Mouse (Mus musculus) lung, postnatal 0 days (tissue): ENCODE results near the gene Sec23b. TPM values are rescaled to one million over a fixed set of nuclear protein-coding genes. Genes with fewer than 3 reads are reported as not detected.
A peak's percentile ranks its signal among the peaks of the same experiment; 100 is the strongest.

ENCODE experiments used
- ATAC-seq: fragments of 200-750 bp; cut with Nextera tagmentation; 2 replicates; pipeline ENCODE4 v1.8.0; 2017; ENCODE audit warnings: moderate library complexity
- DNase-seq: peaks from one replicate; pipeline ENCODE4 v3.0.0-alpha.2; 2016; ENCODE audit warnings: low spot score
- H3K27ac ChIP-seq: fragments of 300-500 bp; sonication (generic); 2 replicates; pipeline ENCODE4 v1.5.1; 2014; ENCODE audit warnings: antibody characterized with exemption, mild to moderate bottlenecking, low read length, mixed read lengths
- H3K27me3 ChIP-seq: fragments of 300-500 bp; sonication (generic); replicated peaks from 2 replicates; pipeline ENCODE4 v1.6.1; 2014; ENCODE audit warnings: low read length, mixed read lengths; ENCODE audit not compliant: insufficient read depth
- H3K36me3 ChIP-seq: fragments of 300-500 bp; sonication (generic); 2 replicates; pipeline ENCODE4 v1.6.1; 2014; ENCODE audit warnings: low read length, mixed read lengths; ENCODE audit not compliant: insufficient read depth
- H3K4me1 ChIP-seq: fragments of 300-500 bp; sonication (generic); 2 replicates; pipeline ENCODE4 v1.6.1; 2014; ENCODE audit warnings: antibody characterized with exemption, low read depth, low read length, mixed read lengths; ENCODE audit not compliant: insufficient read depth
- H3K4me2 ChIP-seq: fragments of 300-500 bp; sonication (generic); replicated peaks from 2 replicates; pipeline ENCODE4 v1.6.1; 2014; ENCODE audit warnings: low read depth, mild to moderate bottlenecking, low read length, moderate library complexity, mixed read lengths
- H3K4me3 ChIP-seq: fragments of 300-500 bp; sonication (generic); 2 replicates; pipeline ENCODE4 v1.5.1; 2014; ENCODE audit warnings: low read depth, low read length
- H3K9ac ChIP-seq: fragments of 300-500 bp; sonication (generic); replicated peaks from 2 replicates; pipeline ENCODE4 v1.6.1; 2014; ENCODE audit warnings: low read depth, mild to moderate bottlenecking
- H3K9me3 ChIP-seq: fragments of 300-500 bp; sonication (generic); 2 replicates; pipeline ENCODE4 v1.6.1; 2016; ENCODE audit warnings: low read length, mixed read lengths
- CTCF ChIP-seq: IDR thresholded peaks from 2 replicates; pipeline ENCODE4 v1.5.1; 2016; ENCODE audit warnings: antibody characterized with exemption, mild to moderate bottlenecking
- EP300 ChIP-seq: IDR thresholded peaks from 2 replicates; pipeline ENCODE4 v1.6.1; 2016; ENCODE audit warnings: antibody characterized with exemption, mild to moderate bottlenecking, control low read depth
- WGBS: fragments of 180-500 bp; shearing (Covaris S2); extraction: QIAGEN DNeasy Blood & Tissue Kit; methylation state at CpG from one replicate; pipeline ENCODE4 v1.1.7; 2014; 5-methylcytosine and 5-hydroxymethylcytosine counted together
- polyA plus RNA-seq: library from polyadenylated mRNA; unstranded; fragments of >200 nt; fragmentation: Nextera tagmentation; extraction: Ambion mirVana; gene quantifications from 2 replicates; pipeline ENCODE4 v1.2.1, GENCODE M21; 2015

Gene Sec23b
- polyA plus RNA-seq, 1 experiment from 2014 or later: 62.4 TPM

DNA sequence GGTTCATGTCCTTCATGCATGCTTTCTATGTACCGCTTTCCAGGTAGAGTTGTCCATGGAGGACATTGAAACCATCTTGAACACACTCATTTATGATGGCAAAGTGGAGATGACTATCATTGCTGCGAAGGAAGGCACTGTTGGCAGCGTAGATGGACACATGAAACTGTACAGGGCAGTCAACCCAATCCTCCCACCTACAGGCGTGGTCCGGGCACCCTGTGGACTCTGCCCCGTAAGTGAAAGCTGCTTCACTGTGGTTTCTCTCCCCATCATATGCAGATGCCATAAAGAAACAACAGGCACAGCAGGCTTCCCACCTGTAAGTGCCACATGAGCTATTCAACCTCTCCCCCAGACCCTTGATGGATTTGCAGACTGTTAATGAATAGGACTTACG is 18.9 kb upstream of the Sec23b start:
- ATAC-seq (no peak), DNase-seq (no peak)
- TF ChIP-seq CTCF (no peak), EP300 (no peak)

DNA sequence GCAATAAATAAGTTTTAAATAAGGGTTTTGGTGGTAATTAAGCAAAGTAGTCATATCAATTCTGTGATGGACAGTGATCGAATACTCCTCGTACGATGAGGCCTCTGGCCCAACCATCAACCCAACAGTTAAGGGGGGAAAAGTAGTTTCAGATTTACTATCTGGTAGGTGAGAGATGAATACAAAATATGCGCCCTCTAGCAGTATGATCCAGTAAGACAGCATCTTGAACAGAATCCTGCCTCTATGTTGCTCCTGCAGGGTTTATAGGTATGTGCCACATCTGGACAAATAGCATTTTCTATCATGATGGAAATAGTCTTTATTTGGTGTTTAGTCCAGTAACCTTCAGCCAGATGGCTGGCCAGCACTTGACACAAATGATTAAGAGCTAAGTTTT is 14.8 kb upstream of the Sec23b start:
- ATAC-seq: no peak
- Histone ChIP-seq H3K4me3 (no peak overlapping the region), H3K4me2 (no peak overlapping the region), H3K9ac (no peak overlapping the region), H3K27me3 (no peaks in the 10 kb centered on the region), H3K9me3 (no peaks in the 10 kb centered on the region), H3K4me1 (no peaks in the 10 kb centered on the region), H3K27ac (no peak overlapping the region), H3K36me3 (peaks cover 26% of the 10 kb centered on the region; the same call in 1 of the 2 replicates)
- TF ChIP-seq EP300: no peak
- TF ChIP-seq CTCF: peak; percentile 35
- 91% methylated on average over 4 of the region's 4 CpGs for WGBS
- DNase-seq: no peak

More for the DNA sequence above, 18.9 kb upstream of the Sec23b start:
- Histone ChIP-seq H3K9me3 (no peaks in the 10 kb centered on the region), H3K27me3 (no peaks in the 10 kb centered on the region), H3K9ac (no peak overlapping the region), H3K36me3 (peaks cover 47% of the 10 kb centered on the region; the same call in 1 of the 2 replicates), H3K4me3 (no peak overlapping the region), H3K27ac (no peak overlapping the region), H3K4me2 (no peak overlapping the region), H3K4me1 (no peaks in the 10 kb centered on the region)
- WGBS: 91% methylated on average over 7 of the region's 7 CpGs

DNA sequence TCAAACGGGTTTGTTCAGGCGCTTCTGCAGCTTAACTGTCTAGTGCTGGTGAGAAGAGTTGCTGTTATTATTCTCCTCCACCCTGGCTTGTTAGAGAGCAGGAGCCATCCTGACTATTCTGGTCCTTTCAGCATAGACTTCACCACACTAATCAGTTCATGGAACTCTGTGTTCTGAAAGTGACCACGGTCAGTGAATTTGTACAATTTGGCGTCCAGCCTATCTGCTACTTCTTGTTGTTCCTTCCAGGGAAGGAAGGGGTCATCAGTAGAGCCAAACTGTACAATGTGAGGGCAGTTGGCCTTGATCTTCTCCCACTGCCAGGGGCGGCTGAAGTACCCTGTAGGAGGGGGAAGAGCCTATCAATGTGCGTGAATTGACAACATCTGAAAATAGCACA is 12.4 kb upstream of the Sec23b start:
- H3K9ac ChIP-seq: no peak overlapping the region
- no peaks in the 10 kb centered on the region for H3K9me3 ChIP-seq
- H3K4me1 ChIP-seq: no peaks in the 10 kb centered on the region
- no peak overlapping the region for H3K4me3 ChIP-seq
- 0 out of 2 replicates have a peak, but pooled peaks cover 15% of the 10 kb centered on the region for H3K36me3 ChIP-seq
- H3K27me3 ChIP-seq: no peaks in the 10 kb centered on the region
- ATAC-seq (no peak), DNase-seq (no peak)
- H3K4me2 ChIP-seq: no peak overlapping the region
- no peak overlapping the region for H3K27ac ChIP-seq
- 81% methylated on average over 6 of the region's 6 CpGs for WGBS
- TF ChIP-seq CTCF: no peak
- TF ChIP-seq EP300: no peak

DNA sequence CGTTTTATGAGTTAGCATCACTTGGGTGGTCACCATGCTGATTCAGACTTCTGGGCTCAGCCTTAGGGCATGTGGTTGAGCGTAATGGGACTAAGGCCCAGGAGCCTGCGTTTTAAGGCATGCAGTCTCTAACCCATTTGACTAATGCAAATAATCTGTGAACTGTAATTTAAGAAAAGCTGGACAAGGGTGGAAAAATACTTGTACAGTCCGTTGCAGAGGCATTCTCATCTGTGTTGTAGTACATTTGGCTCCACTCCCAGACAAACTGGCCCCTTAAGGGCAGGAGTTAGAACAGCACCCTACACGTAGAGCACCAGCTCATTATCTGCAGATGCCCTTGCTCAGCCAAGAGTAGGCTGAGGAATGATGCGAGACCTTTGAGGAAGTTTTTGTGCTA is 11.4 kb upstream of the Sec23b start:
- Histone ChIP-seq H3K4me3 (no peak overlapping the region), H3K27ac (no peak overlapping the region), H3K4me1 (no peaks in the 10 kb centered on the region), H3K9ac (no peak overlapping the region), H3K4me2 (no peak overlapping the region), H3K27me3 (no peaks in the 10 kb centered on the region), H3K36me3 (0 out of 2 replicates have a peak, but pooled peaks cover 7% of the 10 kb centered on the region), H3K9me3 (no peaks in the 10 kb centered on the region)
- peak; percentile 54 for DNase-seq
- TF ChIP-seq CTCF: peak; percentile 32
- TF ChIP-seq EP300: no peak
- ATAC-seq: peak; percentile 85
- WGBS: 45% methylated on average over 6 of the region's 6 CpGs

DNA sequence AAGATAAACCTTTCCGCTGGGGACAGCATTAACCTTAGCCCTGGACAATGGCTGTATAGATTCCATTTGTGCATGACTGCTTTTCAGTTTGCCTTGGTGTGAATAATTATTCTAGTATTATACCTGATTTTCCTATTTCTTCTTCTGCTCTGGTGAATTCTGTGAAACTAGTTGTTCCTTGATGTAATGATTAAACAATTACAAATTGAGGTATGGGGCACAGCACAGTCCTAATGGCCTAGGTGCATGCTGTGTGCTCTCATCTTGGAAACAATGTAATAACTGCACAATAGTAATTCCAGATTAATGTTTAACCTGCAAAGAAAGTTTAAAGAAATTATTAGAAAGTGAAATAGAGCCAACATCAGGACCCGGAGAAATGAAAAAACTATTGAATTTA is 11.0 kb upstream of the Sec23b start:
- DNase-seq (no peak), ATAC-seq (no peak)
- H3K4me1 ChIP-seq: peaks cover 3% of the 10 kb centered on the region; the same call in 1 of the 2 replicates
- H3K4me2 ChIP-seq: no peak overlapping the region
- H3K27ac ChIP-seq: no peak overlapping the region
- WGBS: 62% methylated on average over 2 of the region's 2 CpGs
- H3K4me3 ChIP-seq: no peak overlapping the region
- no peak for TF ChIP-seq CTCF
- no peak for TF ChIP-seq EP300
- H3K27me3 ChIP-seq: no peaks in the 10 kb centered on the region
- H3K36me3 ChIP-seq: 0 out of 2 replicates have a peak, but pooled peaks cover 4% of the 10 kb centered on the region
- H3K9me3 ChIP-seq: no peaks in the 10 kb centered on the region
- H3K9ac ChIP-seq: no peak overlapping the region

DNA sequence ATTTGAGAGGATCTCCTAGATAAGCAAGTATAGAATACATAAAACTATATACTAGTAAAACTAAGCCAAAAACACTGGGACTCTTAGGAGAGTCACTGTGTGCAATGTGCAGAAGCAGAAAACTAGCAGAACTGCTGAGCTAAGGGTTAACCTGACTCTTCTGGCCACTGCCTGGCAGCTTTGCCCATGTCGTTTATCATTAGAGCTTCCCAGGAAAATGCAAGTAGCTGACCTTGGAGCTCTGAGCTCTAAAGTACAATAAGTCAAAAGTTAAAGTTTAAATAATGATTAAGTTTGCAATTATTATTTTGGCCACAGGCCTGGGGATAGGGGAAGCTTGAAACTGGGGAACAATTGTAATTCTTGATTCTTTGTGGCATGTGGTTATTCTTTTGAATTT is 10.5 kb upstream of the Sec23b start:
- no peak overlapping the region; the same call in 1 of the 2 replicates for H3K27ac ChIP-seq
- H3K36me3 ChIP-seq: 0 out of 2 replicates have a peak, but pooled peaks cover 4% of the 10 kb centered on the region
- no peaks in the 10 kb centered on the region for H3K9me3 ChIP-seq
- ATAC-seq: no peak
- no peak overlapping the region for H3K4me3 ChIP-seq
- no peak for DNase-seq
- H3K27me3 ChIP-seq: no peaks in the 10 kb centered on the region
- H3K4me2 ChIP-seq: no peak overlapping the region
- 10% methylated on average over 1 of the region's 1 CpGs for WGBS
- H3K4me1 ChIP-seq: peaks cover 4% of the 10 kb centered on the region; the same call in 1 of the 2 replicates
- H3K9ac ChIP-seq: no peak overlapping the region
- no peak for TF ChIP-seq EP300
- no peak for TF ChIP-seq CTCF
